Mouse (Mus musculus) urinary bladder, postnatal 36 days (tissue): ENCODE data around the gene Ubtd1.
A peak's percentile ranks its signal among the peaks of the same experiment; 100 is the strongest.

Experiments
- DNase-seq, 2 experiments: peaks; one replicate each; pipeline ENCODE4 v3.0.0; 2022; ENCODE audit warnings: low spot score in 2 of 2, mixed read lengths in 1 of 2

Gene Ubtd1

GRCm38 (mm10) chr19:41981595-41981927 lies at the start of gene Ubtd1:
Gene Ubtd1 (plus strand): TSS chr19:41981763.
- no peak for DNase-seq

GRCm38 (mm10) chr19:41932686-41933085 lies 48.9 kb upstream of the Ubtd1 start:
- no peak for DNase-seq

GRCm38 (mm10) chr19:41933179-41934086 lies 48.1 kb upstream of the Ubtd1 start, which contains the start of the genes Exosc1 and Zdhhc16:
Gene Exosc1 (minus strand): TSS chr19:41933423.
Gene Zdhhc16 (plus strand): TSS chr19:41933480.
- DNase-seq: peak; percentile 98

GRCm38 (mm10) chr19:41934124-41934523 lies 47.4 kb upstream of the Ubtd1 start:
- DNase-seq: no peak

- no peak for DNase-seq
Measured at GRCm38 (mm10) chr19:41935921-41936320, 45.6 kb upstream of the Ubtd1 start.

GRCm38 (mm10) chr19:41938539-41938938 lies 43.0 kb upstream of the Ubtd1 start:
- DNase-seq: no peak

- no peak for DNase-seq
Measured at GRCm38 (mm10) chr19:41943841-41944240, 37.7 kb upstream of the Ubtd1 start.

- no peak for DNase-seq
Measured at GRCm38 (mm10) chr19:41952287-41952686, 29.3 kb upstream of the Ubtd1 start.

GRCm38 (mm10) chr19:41953574-41953973 lies 28.0 kb upstream of the Ubtd1 start:
- DNase-seq: no peak

GRCm38 (mm10) chr19:41969618-41970017 lies 11.9 kb upstream of the Ubtd1 start:
- DNase-seq: no peak

GRCm38 (mm10) chr19:41973891-41974794 lies 7.4 kb upstream of the Ubtd1 start:
- no peak for DNase-seq

GRCm38 (mm10) chr19:41980422-41980818 lies 1.1 kb upstream of the Ubtd1 start:
- peak in 1 of 2 experiments; percentile 22 for DNase-seq

GRCm38 (mm10) chr19:41980819-41981594 lies 556 bp upstream of the Ubtd1 start, which contains the start of gene Mms19:
Gene Mms19 (minus strand): TSS chr19:41981157.
- DNase-seq: peak; percentile 99

- DNase-seq: peak; percentile 45 to 58
Measured at GRCm38 (mm10) chr19:41981931-41982790, 598 bp downstream of the Ubtd1 start.

- DNase-seq: no peak
Measured at GRCm38 (mm10) chr19:41982791-41983150, 1.2 kb downstream of the Ubtd1 start.

- no peak for DNase-seq
Measured at GRCm38 (mm10) chr19:41985994-41986393, 4.4 kb downstream of the Ubtd1 start.

GRCm38 (mm10) chr19:41987206-41987605 lies 5.6 kb downstream of the Ubtd1 start:
- no peak for DNase-seq

GRCm38 (mm10) chr19:41989810-41990209 lies 8.2 kb downstream of the Ubtd1 start:
- no peak for DNase-seq

GRCm38 (mm10) chr19:41991926-41992477 lies 10.4 kb downstream of the Ubtd1 start:
- DNase-seq: no peak

GRCm38 (mm10) chr19:41992971-41993370 lies 11.4 kb downstream of the Ubtd1 start:
- no peak for DNase-seq
